Mouse (Mus musculus) lung, postnatal 0 days (tissue): ENCODE results near the gene Cks1b.

ENCODE experiments used
- CTCF ChIP-seq: IDR thresholded peaks from 2 replicates; pipeline ENCODE4 v1.5.1; 2016; ENCODE audit warnings: antibody characterized with exemption, mild to moderate bottlenecking
- EP300 ChIP-seq: IDR thresholded peaks from 2 replicates; pipeline ENCODE4 v1.6.1; 2016; ENCODE audit warnings: antibody characterized with exemption, mild to moderate bottlenecking, control low read depth

GRCm38 (mm10) chr3:89392871-89393311 is 25.3 kb downstream of the Cks1b start:
- TF ChIP-seq CTCF (no peak), EP300 (no peak)
